Mouse (Mus musculus) gonadal fat pad, adult 2 months (tissue): ENCODE data around the gene Rgs12. TPM values are rescaled to one million over a fixed set of nuclear protein-coding genes. Genes with fewer than 3 reads are reported as not detected.

ENCODE experiments used
- DNase-seq: peaks from one replicate; pipeline ENCODE4 v3.0.0-alpha.2; 2012; ENCODE audit warnings: low read depth
- polyA plus RNA-seq: library from polyadenylated mRNA; depleted of rRNA; stranded (reverse); fragments of >200 nt; gene quantifications from 2 replicates; pipeline ENCODE4 v1.2.3, GENCODE M21; 2012; rRNA removed

Rgs12 gene
- polyA plus RNA-seq, 1 experiment, result 23.1 TPM

- DNase-seq, result no peak
These were observed 129.9 kb downstream of the Rgs12 start for GRCm38 (mm10) chr5:35079101-35079500.

GRCm38 (mm10) chr5:35084913-35085312 is 135.7 kb downstream of the Rgs12 start:
- DNase-seq, result no peak

- DNase-seq, result no peak
These were observed 139.8 kb downstream of the Rgs12 start for GRCm38 (mm10) chr5:35088785-35089613.

Other genes starting within 250 kb of the Rgs12 start
- 16.1 and 19.0 TPM in 2 replicates for gene Htt, start 187.7 kb upstream of the Rgs12 start, polyA plus RNA-seq
- gene Msantd1, start 41.4 kb upstream of the Rgs12 start, polyA plus RNA-seq, result 1.5 and 3.3 TPM in 2 replicates
- gene Hgfac, start 92.1 kb downstream of the Rgs12 start, polyA plus RNA-seq, result 104 and 155 TPM in 2 replicates
- 1.4 and 2.2 TPM in 2 replicates for gene Dok7, start 107.3 kb downstream of the Rgs12 start, polyA plus RNA-seq
- gene Lrpap1, start 156.3 kb downstream of the Rgs12 start, polyA plus RNA-seq, result 83.1 and 98.3 TPM in 2 replicates